Mouse (Mus musculus) embryonic facial prominence, embryonic 12.5 days (tissue): ENCODE results near the gene Il4. TPM values are rescaled to one million over a fixed set of nuclear protein-coding genes. Genes with fewer than 3 reads are reported as not detected.
"Not testable (repeated sequence)": the region's sequence is repeated elsewhere in the genome, so short reads cannot be mapped to it uniquely, and the experiment has no call there.

Experiments used
- ATAC-seq: fragments of 200-750 bp; cut with Nextera tagmentation; 2 replicates; pipeline ENCODE4 v1.8.0; 2017; ENCODE audit not compliant: insufficient number of reproducible peaks, insufficient read depth, low FRiP score, low TSS enrichment
- H3K27ac ChIP-seq: fragments of 300-500 bp; sonication (generic); 2 replicates; pipeline ENCODE4 v1.5.1; 2016; ENCODE audit warnings: mild to moderate bottlenecking
- H3K27me3 ChIP-seq: fragments of 300-500 bp; sonication (generic); 2 replicates; pipeline ENCODE4 v1.6.1; 2016; ENCODE audit warnings: mild to moderate bottlenecking, moderate library complexity
- H3K36me3 ChIP-seq: fragments of 300-500 bp; sonication (generic); 2 replicates; pipeline ENCODE4 v1.6.1; 2016; ENCODE audit warnings: mild to moderate bottlenecking
- H3K4me1 ChIP-seq: fragments of 300-500 bp; sonication (generic); 2 replicates; pipeline ENCODE4 v1.6.1; 2016
- H3K4me2 ChIP-seq: fragments of 300-500 bp; sonication (generic); replicated peaks from 2 replicates; pipeline ENCODE4 v1.6.1; 2016; ENCODE audit warnings: mild to moderate bottlenecking, moderate library complexity
- H3K4me3 ChIP-seq: fragments of 300-500 bp; sonication (generic); 2 replicates; pipeline ENCODE4 v1.5.1; 2016; ENCODE audit warnings: mild to moderate bottlenecking
- H3K9ac ChIP-seq: fragments of 300-500 bp; sonication (generic); 2 replicates; pipeline ENCODE4 v1.6.1; 2016; ENCODE audit warnings: mild to moderate bottlenecking, moderate library complexity
- H3K9me3 ChIP-seq: fragments of 300-500 bp; sonication (generic); 2 replicates; pipeline ENCODE4 v1.6.1; 2016; ENCODE audit warnings: mild to moderate bottlenecking, moderate library complexity
- WGBS: fragments of 180-500 bp; shearing (Covaris S2); methylation state at CpG from one replicate; pipeline ENCODE4 v1.1.7; 2016; 5-methylcytosine and 5-hydroxymethylcytosine counted together
- polyA plus RNA-seq: library from polyadenylated mRNA; unstranded; fragments of >200 nt; fragmentation: Nextera tagmentation; extraction: Ambion mirVana; gene quantifications from 2 replicates; pipeline ENCODE4 v1.2.1, GENCODE M21; 2016

Gene Il4
- polyA plus RNA-seq, 1 experiment from 2014 or later, result 2.3 TPM

DNA sequence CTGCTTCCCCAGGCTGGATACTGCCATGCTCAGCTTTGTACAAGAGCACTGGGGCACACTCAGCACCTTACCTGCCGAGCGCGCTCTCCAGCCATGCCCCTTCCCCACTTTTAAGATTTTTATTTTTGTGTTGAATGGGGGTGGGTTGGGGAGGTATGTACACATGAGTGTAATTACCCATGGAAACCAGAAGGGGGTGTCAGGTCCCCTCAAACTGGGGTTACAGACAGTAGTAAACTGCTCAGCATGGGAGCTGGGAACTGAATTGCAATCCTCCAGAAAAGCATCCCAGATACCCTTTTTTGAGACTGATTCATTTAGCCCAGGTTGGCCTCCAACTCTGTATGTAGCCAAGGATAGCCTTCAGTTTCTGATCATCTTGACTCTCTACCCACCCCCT lies 13.5 kb downstream of the Il4 start:
- WGBS, result 92% methylated on average over 3 of the region's 3 CpGs
- Histone ChIP-seq H3K27me3 (no peaks in the 10 kb centered on the region), H3K4me1 (peaks cover 4% of the 10 kb centered on the region; the same call in 1 of the 2 replicates), H3K27ac (no peak overlapping the region), H3K4me3 (no peak overlapping the region), H3K4me2 (no peak overlapping the region), H3K36me3 (peaks cover 12% of the 10 kb centered on the region), H3K9me3 (no peaks in the 10 kb centered on the region), H3K9ac (no peak overlapping the region)
- no peak for ATAC-seq

DNA sequence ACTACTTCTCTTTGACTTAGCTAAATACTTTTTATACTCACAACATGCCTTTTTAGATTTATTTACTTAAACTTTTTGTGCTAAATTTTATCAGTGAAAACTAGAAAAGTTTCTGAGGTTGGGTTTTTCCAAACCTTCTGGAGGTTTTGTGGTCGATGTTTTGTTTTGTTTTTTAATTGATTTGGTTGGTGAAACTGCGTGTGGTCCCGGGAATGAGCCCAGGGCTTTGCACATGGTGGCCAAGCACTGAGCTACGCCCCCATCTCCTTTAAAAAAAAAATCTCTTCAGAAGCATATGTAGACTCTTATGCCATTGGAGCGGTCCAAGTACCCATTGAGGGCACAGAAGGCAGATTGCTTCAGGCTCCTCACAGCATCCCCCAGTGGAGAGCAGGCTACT lies 27.4 kb downstream of the Il4 start:
- no peak for ATAC-seq
- Histone ChIP-seq H3K27ac (no peak overlapping the region), H3K4me2 (no peak overlapping the region), H3K9ac (no peak overlapping the region), H3K27me3 (no peaks in the 10 kb centered on the region), H3K4me1 (no peaks in the 10 kb centered on the region), H3K9me3 (no peaks in the 10 kb centered on the region), H3K4me3 (no peak overlapping the region), H3K36me3 (peaks cover 75% of the 10 kb centered on the region)
- WGBS, result 84% methylated on average over 5 of the region's 5 CpGs

DNA sequence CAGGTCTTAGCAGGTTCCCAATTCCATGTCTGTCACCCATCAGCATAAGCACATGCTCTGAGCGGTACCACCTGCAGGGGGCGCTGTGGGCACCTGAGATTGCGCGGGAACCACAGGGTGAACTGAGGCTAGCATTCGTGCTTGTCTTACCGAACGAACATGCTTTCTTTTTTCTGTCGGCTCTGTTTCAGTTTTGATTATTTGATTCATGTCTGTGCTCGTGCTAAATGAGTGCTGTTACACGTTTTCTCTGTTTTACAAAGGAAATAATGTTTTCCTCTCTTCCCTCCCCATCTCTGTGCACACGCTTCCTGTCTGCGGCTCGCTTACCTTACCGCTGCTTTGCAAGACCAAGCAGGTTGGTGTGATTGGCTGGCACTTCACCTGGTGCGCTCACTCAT lies 28.1 kb downstream of the Il4 start:
- ATAC-seq, result no peak
- Histone ChIP-seq H3K4me2 (no peak overlapping the region), H3K4me1 (no peaks in the 10 kb centered on the region), H3K36me3 (peaks cover 80% of the 10 kb centered on the region), H3K9ac (no peak overlapping the region), H3K4me3 (no peak overlapping the region), H3K9me3 (no peaks in the 10 kb centered on the region), H3K27ac (no peak overlapping the region), H3K27me3 (no peaks in the 10 kb centered on the region)
- 40% methylated on average over 15 of the region's 15 CpGs for WGBS

DNA sequence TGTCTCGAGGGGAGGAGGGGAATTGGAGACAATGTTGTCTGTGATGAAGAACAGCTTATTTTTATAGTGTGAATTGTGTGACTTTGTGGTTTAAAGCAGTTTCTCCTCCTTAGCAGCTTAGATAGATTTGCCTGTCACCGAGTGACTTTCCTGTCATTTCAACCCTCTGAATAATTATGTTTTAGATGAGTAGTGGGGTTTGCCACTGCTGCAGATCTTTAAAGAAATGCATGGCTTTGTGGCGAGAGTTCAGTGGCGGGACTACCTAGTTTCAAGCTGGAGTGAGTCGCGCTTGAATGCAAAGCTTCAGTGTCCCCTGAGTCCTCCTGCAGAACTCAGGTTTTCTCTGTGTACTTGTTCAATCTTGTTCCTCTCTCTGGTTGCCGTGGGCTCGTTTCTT lies 30.2 kb downstream of the Il4 start:
- H3K4me3 ChIP-seq, result no peak overlapping the region
- peaks cover 75% of the 10 kb centered on the region for H3K36me3 ChIP-seq
- H3K27ac ChIP-seq, result no peak overlapping the region
- H3K4me2 ChIP-seq, result no peak overlapping the region
- no peak overlapping the region for H3K9ac ChIP-seq
- no peak for ATAC-seq
- no peaks in the 10 kb centered on the region for H3K9me3 ChIP-seq
- no peaks in the 10 kb centered on the region for H3K27me3 ChIP-seq
- 73% methylated on average over 8 of the region's 8 CpGs for WGBS
- no peaks in the 10 kb centered on the region for H3K4me1 ChIP-seq

DNA sequence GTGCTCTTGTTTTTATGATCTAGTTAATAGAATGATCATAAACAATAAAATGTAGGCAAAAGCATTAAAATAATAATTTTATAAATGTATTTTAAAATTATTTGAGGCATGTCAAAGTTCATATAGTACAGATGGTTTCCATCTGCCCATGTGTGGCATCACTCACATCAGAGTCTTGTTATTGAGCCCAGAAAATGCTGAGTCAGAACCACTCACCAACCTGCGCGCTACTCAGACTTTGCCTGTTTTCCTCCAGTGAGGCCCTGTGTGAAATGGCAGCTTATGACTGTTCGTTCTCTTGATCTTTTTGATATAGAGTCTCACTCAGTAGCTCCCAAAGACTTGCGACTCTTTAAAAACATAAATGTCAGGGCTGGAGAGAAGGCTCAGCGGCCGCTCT lies 33.0 kb downstream of the Il4 start:
- Histone ChIP-seq H3K9me3 (no peaks in the 10 kb centered on the region), H3K27me3 (no peaks in the 10 kb centered on the region), H3K4me1 (no peaks in the 10 kb centered on the region), H3K4me2 (no peak overlapping the region), H3K4me3 (no peak overlapping the region), H3K36me3 (peaks cover 70% of the 10 kb centered on the region), H3K9ac (no peak overlapping the region), H3K27ac (no peak overlapping the region)
- no peak for ATAC-seq
- 95% methylated on average over 6 of the region's 6 CpGs for WGBS

DNA sequence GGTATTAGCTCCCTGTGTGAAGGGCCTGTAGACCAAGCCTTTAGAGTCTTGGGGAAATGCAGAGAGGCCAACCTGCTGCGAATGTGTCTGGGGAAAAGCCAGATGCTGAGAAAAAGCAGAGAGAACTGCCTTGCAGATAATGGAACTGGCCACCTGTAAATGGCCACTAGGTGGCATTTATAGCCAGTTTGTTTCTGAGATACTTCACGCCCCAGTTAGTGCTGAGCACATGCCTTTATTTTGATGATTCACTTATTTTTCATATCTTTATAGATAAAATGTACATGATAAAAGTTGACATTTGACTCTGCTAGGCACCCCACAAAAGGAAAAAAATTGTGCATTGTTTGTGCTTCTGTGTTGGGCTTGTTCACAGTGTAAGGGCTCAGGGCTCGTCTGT lies 33.6 kb downstream of the Il4 start:
- H3K9ac ChIP-seq, result no peak overlapping the region
- peaks cover 75% of the 10 kb centered on the region for H3K36me3 ChIP-seq
- H3K27ac ChIP-seq, result no peak overlapping the region
- H3K9me3 ChIP-seq, result no peaks in the 10 kb centered on the region
- H3K27me3 ChIP-seq, result no peaks in the 10 kb centered on the region
- WGBS, result 68% methylated on average over 3 of the region's 3 CpGs
- H3K4me1 ChIP-seq, result no peaks in the 10 kb centered on the region
- H3K4me3 ChIP-seq, result no peak overlapping the region
- no peak overlapping the region for H3K4me2 ChIP-seq
- no peak for ATAC-seq

DNA sequence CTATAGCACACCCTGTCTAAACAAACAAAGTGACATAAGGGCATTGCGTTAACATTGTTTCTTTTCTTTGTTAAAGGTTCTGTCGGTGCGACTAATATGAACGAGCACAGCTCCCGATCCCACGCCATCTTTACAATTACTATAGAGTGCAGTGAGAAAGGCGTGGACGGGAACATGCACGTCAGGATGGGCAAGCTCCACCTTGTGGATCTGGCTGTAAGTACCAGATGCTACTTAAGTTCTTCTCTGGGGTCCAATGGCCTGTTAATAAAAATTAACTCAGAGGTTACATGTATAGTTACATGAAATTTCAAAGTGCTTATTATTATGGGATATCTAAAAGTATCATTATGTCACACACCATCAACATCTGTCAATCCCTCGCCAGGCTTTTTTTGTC lies 35.3 kb downstream of the Il4 start:
- WGBS, result 85% methylated on average over 10 of the region's 10 CpGs
- no peak overlapping the region for H3K27ac ChIP-seq
- H3K4me3 ChIP-seq, result no peak overlapping the region
- no peak overlapping the region for H3K9ac ChIP-seq
- H3K4me2 ChIP-seq, result no peak overlapping the region
- H3K27me3 ChIP-seq, result no peaks in the 10 kb centered on the region
- no peak for ATAC-seq
- no peaks in the 10 kb centered on the region for H3K9me3 ChIP-seq
- no peaks in the 10 kb centered on the region for H3K4me1 ChIP-seq
- H3K36me3 ChIP-seq, result peaks cover 69% of the 10 kb centered on the region

DNA sequence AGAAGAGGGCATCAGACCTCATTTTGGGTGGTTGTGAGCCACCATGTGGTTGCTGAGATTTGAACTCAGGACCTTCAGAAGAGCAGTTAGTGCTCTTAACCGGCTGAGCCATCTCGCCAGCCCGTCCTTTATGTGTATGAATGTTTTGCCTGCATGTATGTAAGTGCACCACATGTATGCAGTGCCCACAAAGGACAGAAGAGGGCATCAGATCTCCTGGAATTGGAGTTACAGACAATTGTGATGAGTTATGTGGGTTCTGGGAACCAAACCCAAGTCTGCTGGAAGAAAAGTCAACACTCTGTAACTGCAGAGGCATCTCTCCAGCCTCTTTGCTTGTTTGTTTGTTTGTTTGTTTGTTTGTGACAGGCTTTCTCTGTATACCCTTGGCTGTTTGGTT lies 37.9 kb downstream of the Il4 start:
- H3K4me3 ChIP-seq, result no peak overlapping the region
- no peaks in the 10 kb centered on the region for H3K9me3 ChIP-seq
- 90% methylated on average over 3 of the region's 3 CpGs for WGBS
- H3K27me3 ChIP-seq, result no peaks in the 10 kb centered on the region
- no peak overlapping the region for H3K4me2 ChIP-seq
- no peak overlapping the region for H3K9ac ChIP-seq
- ATAC-seq, result no peak
- H3K4me1 ChIP-seq, result no peaks in the 10 kb centered on the region
- H3K36me3 ChIP-seq, result peaks cover 54% of the 10 kb centered on the region
- no peak overlapping the region for H3K27ac ChIP-seq

DNA sequence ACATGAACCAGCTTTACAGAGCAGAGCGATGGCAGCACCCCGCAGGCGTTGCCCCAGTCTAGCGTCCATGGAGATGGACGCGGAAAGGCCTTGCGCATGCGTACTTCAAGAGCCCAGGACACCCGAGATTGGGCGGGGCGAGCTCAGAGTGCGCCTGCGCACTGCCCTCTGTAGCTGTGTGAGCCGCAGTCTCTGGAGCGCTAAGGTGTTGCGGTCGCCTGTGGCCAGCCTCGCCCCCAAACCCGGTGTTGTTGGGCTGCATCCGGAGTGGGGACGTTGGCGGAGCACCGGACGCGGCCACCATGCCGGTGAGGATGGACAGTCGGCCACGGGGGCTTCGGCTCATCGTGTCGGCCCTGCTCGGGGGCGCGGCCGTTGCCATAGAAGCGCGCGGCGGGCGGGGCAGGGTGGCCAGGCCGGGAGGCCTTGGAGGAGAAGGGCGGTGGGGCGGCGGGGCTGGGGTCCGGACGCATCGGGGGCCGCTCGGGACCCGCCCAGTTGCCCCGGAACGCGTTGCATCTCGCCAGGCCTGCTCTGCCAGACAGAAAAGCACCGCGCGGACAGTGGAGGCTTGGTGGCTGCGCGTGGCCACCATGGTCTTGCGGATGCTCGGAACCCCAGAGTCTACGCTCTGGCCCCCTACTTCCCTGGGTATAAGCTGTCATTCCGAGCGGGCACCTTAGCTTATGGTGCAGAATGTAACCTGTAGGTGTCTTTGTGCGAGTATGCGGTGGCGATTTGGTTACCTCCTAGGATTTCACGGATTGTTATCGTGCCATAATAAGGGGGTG lies 51.0 kb downstream of the Il4 start, which contains the start of gene Kif3a:
Kif3a (plus strand) TSS at position 156 of the 791 bp plus-strand sequence.
- Histone ChIP-seq H3K4me3 (peak within 1 kb of the TSS; percentile 91), H3K27ac (peak within 1 kb of the TSS; percentile 73), H3K9me3 (0 out of 2 replicates have a peak, but pooled peaks cover 5% of the 10 kb centered on the region), H3K4me1 (peaks cover 10% of the 10 kb centered on the region; the same call in 1 of the 2 replicates), H3K27me3 (no peaks in the 10 kb centered on the region), H3K9ac (peak within 1 kb of the TSS; percentile 82), H3K4me2 (peak within 1 kb of the TSS; percentile 62), H3K36me3 (no peaks in the 10 kb centered on the region)
- ATAC-seq, result peak; percentile 95
- 1% methylated on average over 61 of the region's 69 CpGs for WGBS

DNA sequence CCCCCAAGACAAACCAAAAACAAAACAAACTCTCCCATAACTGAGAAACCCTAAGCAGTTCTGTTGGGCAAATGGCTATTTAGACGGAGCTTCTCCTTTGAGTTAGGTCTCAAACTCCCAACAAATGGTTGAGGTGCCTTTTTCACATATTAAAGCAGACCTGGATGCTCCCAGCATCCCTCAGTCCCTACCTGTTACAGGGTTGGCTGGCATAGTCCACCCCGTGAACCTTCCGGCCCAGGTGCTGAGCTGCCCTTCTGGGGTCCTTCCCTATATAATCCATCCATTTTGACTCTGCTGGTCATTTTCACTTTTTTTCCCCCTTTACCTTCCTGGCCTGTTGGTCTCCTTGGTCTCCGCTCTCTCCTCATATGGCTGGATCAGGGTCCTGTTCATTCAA lies 51.8 kb downstream of the Il4 start:
- Histone ChIP-seq H3K4me1 (peaks cover 10% of the 10 kb centered on the region; the same call in 1 of the 2 replicates), H3K9me3 (0 out of 2 replicates have a peak, but pooled peaks cover 5% of the 10 kb centered on the region), H3K4me2 (peak overlapping the region; percentile 62), H3K9ac (peak overlapping the region; percentile 82; the same call in 1 of the 2 replicates), H3K27ac (peak overlapping the region; percentile 73; the same call in 1 of the 2 replicates), H3K27me3 (no peaks in the 10 kb centered on the region), H3K4me3 (peak overlapping the region; percentile 91), H3K36me3 (no peaks in the 10 kb centered on the region)
- ATAC-seq, result no peak
- WGBS, result 92% methylated on average over 4 of the region's 4 CpGs

DNA sequence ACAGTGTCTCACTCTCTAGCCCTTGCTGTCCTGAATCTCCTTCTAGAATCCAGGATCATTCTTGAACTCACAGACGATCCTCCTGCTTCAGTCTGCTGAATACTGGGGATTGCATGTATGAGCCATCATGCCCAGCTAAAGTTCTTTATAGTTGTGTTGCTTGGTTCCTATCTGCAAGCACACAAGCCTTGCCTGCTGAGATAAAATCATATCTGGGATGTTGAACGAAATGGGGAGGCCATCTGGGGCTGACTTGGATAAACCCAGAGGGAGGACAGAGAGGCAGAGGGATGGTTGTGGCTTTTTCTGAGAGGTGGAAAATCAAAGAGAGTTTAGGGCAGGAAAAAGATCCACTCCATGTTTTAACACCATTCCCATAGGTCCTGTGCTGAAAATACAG lies 56.5 kb downstream of the Il4 start:
- ATAC-seq, result no peak
- no peak overlapping the region for H3K4me3 ChIP-seq
- H3K27me3 ChIP-seq, result no peaks in the 10 kb centered on the region
- no peak overlapping the region for H3K9ac ChIP-seq
- H3K36me3 ChIP-seq, result no peaks in the 10 kb centered on the region
- no peak overlapping the region for H3K27ac ChIP-seq
- 0 out of 2 replicates have a peak, but pooled peaks cover 4% of the 10 kb centered on the region for H3K4me1 ChIP-seq
- WGBS, result 75% methylated on average over 2 of the region's 2 CpGs
- H3K4me2 ChIP-seq, result no peak overlapping the region
- H3K9me3 ChIP-seq, result 0 out of 2 replicates have a peak, but pooled peaks cover 5% of the 10 kb centered on the region

DNA sequence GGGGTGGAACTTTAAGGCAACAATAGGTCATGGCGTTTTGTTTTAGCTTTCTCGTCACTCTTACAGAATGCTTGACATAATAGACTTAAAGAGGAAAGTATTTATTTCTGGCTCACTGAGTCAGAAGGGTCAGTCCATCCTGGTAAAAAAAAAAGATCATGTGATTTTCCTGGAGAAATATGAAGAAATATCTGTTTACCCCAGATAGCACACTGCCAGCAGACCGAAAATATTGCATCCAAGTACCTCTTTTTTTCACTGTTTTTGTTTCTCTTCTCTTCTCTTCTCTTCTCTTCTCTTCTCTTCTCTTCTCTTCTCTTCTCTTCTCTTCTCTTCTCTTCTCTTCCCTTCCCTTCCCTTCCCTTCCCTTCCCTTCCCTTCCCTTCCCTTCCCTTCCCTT lies 58.5 kb downstream of the Il4 start:
- not testable (repeated sequence) for H3K27me3 ChIP-seq, H3K36me3 ChIP-seq, H3K27ac ChIP-seq, ATAC-seq, H3K9ac ChIP-seq, H3K9me3 ChIP-seq, H3K4me2 ChIP-seq, H3K4me3 ChIP-seq, H3K4me1 ChIP-seq
- 82% methylated on average over 2 of the region's 3 CpGs for WGBS
